Mouse (Mus musculus): ENCODE measurements at regions not wholly inside any gene's neighbourhood (a gene's known extent, or its start where the extent isn't known, plus 50 kb on each side); places are given as distances from the start of the nearest gene placed in this dataset.

DNA sequence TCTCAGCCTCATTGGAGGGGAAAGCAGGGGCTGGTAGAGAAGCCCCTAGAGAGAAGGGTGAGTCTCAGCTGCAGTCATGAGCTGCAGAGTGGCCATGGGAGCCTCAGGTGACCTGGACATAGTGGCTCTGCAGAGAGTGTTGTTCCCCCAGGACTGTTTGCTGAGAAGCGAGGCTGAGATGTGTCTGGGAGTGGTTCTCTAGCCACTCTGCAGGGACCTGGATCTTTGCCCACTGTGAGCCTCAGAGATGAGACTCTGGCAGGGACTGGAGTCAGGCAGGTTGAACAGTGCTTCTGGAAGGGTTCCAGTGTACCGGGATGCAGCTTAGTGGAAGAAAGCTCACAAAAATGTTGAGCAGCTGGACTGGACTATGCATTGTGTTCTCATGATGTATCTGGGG lies 222.6 kb upstream of the Shh start:
- no peak for TF ChIP-seq POLR2A (IDR thresholded peaks at IDR 0.05; ENCODE audit: insufficient read depth, low read depth, low read length)
- no peak for TF ChIP-seq CTCF (IDR thresholded peaks at IDR 0.05; ENCODE audit: insufficient read depth, low read depth, low read length)

Measured in olfactory bulb, adult 2 months (tissue).